In the genomic region with DNA sequence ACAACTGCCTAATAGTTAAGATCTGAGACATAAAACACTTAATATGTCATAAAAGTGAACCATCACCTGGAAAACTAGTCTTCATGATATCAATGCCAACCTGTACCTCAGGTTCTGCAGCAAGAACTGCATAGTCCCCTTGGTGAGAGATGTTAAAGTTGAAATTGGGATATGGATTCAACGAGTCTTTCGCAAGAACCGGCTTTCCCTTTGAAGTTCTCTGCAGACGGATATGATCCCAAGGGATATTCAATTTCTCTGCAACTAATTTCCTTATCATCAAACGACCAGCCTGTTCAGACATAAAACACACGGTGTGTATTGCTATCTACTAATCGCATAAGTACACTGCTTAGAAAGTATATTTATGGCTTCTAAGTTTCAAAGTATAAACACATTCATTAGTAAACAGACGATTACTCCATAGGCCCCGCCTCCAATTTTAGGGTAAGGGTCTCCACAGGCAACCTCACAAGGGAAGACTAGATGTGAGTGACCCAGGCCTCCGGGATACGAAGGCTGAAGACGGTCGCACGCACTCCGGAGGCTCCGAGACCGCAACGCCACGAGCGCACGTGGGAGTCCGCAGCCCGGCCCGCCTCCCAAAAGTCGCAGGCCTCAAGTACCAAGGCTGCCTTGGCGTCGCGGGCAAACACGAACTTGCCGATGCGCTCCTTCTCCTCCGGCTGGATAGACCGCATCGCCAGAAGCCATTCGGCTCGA, we compare ENCODE assay signal across 7 mouse cellular contexts. TPM values are rescaled to one million over a fixed set of nuclear protein-coding genes. Genes with fewer than 3 reads are reported as not detected.
DNase-seq lines count a peak whose midpoint lies in the region; ATAC-seq lines count a peak whose summit lies in the region.

No protein-coding gene starts in this region.

- H3K4me3 ChIP-seq in lung, embryonic 16.5 days (ENCODE audit: low read length): peak overlapping the region; percentile 83
- H3K4me3 ChIP-seq in embryonic facial prominence, embryonic 12.5 days: peak overlapping the region; percentile 71
- peak overlapping the region; percentile 62 for H3K4me3 ChIP-seq in intestine, embryonic 15.5 days (replicated peaks)

- H3K27me3 ChIP-seq in lung, embryonic 16.5 days (ENCODE audit: control insufficient read depth, insufficient read depth, low read depth, low read length): no peaks in the 10 kb centered on the region
- H3K27me3 ChIP-seq in embryonic facial prominence, embryonic 12.5 days: no peaks in the 10 kb centered on the region
- H3K27me3 ChIP-seq in intestine, embryonic 15.5 days (replicated peaks): no peaks in the 10 kb centered on the region

- H3K36me3 ChIP-seq in lung, embryonic 16.5 days (ENCODE audit: control insufficient read depth, insufficient read depth, low read length): no peaks in the 10 kb centered on the region
- no peaks in the 10 kb centered on the region for H3K36me3 ChIP-seq in embryonic facial prominence, embryonic 12.5 days
- H3K36me3 ChIP-seq in intestine, embryonic 15.5 days: no peaks in the 10 kb centered on the region

- no peak for DNase-seq in lung, postnatal 10 days
- no peak for DNase-seq in left cerebral cortex, postnatal 14 days (ENCODE audit: low spot score in 2 of 2)
- no peak for DNase-seq in ovary, postnatal 10 days (ENCODE audit: low spot score)

- H3K9ac ChIP-seq in lung, embryonic 16.5 days (ENCODE audit: low read length): peak overlapping the region; percentile 82
- peak overlapping the region; percentile 75 for H3K9ac ChIP-seq in embryonic facial prominence, embryonic 12.5 days
- H3K9ac ChIP-seq in intestine, embryonic 15.5 days: peak overlapping the region; percentile 59

- no peaks in the 10 kb centered on the region for H3K9me3 ChIP-seq in lung, embryonic 16.5 days (ENCODE audit: control insufficient read depth, low read length)
- H3K9me3 ChIP-seq in embryonic facial prominence, embryonic 12.5 days: no peaks in the 10 kb centered on the region
- no peaks in the 10 kb centered on the region for H3K9me3 ChIP-seq in intestine, embryonic 15.5 days

- peak; percentile 51; the same call in 1 of the 2 replicates for ATAC-seq in lung, embryonic 16.5 days (ENCODE audit: low read depth)
- peak; percentile 43 for ATAC-seq in embryonic facial prominence, embryonic 12.5 days (ENCODE audit: insufficient number of reproducible peaks, insufficient read depth, low FRiP score, low TSS enrichment)
- peak; percentile 66 for ATAC-seq in intestine, embryonic 15.5 days
- ATAC-seq in monocyte, adult 5-6 weeks (replicated peaks; ENCODE audit: insufficient number of reproducible peaks, low FRiP score, low TSS enrichment, poor library complexity, severe bottlenecking): peak; percentile 20

- under 1% methylated on average over 36 of the region's 36 CpGs for WGBS in lung, embryonic 16.5 days
- WGBS in embryonic facial prominence, embryonic 12.5 days: under 1% methylated on average over 36 of the region's 36 CpGs
- WGBS in intestine, embryonic 15.5 days: under 1% methylated on average over 36 of the region's 36 CpGs

- peaks cover 9% of the 10 kb centered on the region for H3K4me1 ChIP-seq in lung, embryonic 16.5 days (replicated peaks; ENCODE audit: control insufficient read depth, insufficient read depth, low read length)
- peaks cover 9% of the 10 kb centered on the region for H3K4me1 ChIP-seq in embryonic facial prominence, embryonic 12.5 days
- H3K4me1 ChIP-seq in intestine, embryonic 15.5 days (replicated peaks): no peaks in the 10 kb centered on the region; the same call in 1 of the 2 replicates

- intact Hi-C loops in left cerebral cortex, postnatal 14 days (cut with DNase I): loop anchor here (5.0 to 10.0 kb wide), 3 partner anchors 69 to 906 kb away; partner anchors contain the start of genes Cwf19l2, Gucy1a2 and Msantd4

- H3K4me2 ChIP-seq in lung, embryonic 16.5 days (ENCODE audit: low read depth, low read length): peak overlapping the region; percentile 78
- H3K4me2 ChIP-seq in embryonic facial prominence, embryonic 12.5 days (replicated peaks): peak overlapping the region; percentile 71
- peak overlapping the region; percentile 66 for H3K4me2 ChIP-seq in intestine, embryonic 15.5 days (replicated peaks)

- peak overlapping the region; percentile 70 for H3K27ac ChIP-seq in lung, embryonic 16.5 days (ENCODE audit: low read length)
- peak overlapping the region; percentile 77 for H3K27ac ChIP-seq in embryonic facial prominence, embryonic 12.5 days
- peak overlapping the region; percentile 72 for H3K27ac ChIP-seq in intestine, embryonic 15.5 days

RNA-seq across cellular contexts. Expression of gene Aasdhppt, which starts 0.5 kb away (rescaled TPM):
- 26.2 and 32.9 TPM in 2 replicates for polyA plus RNA-seq in lung, embryonic 16.5 days (2015; fragmentation: Nextera tagmentation; extraction: Ambion mirVana)
- 37.5 and 40.0 TPM in 2 replicates for polyA plus RNA-seq in embryonic facial prominence, embryonic 12.5 days (2016; fragmentation: Nextera tagmentation; extraction: Ambion mirVana)
- polyA plus RNA-seq in intestine, embryonic 15.5 days (2015; fragmentation: Nextera tagmentation; extraction: Ambion mirVana): 27.9 and 34.1 TPM in 2 replicates
- total RNA-seq in monocyte, adult 5-6 weeks (2017): 8.2 to 14.9 TPM (median 11.2 TPM) in 3 replicates
- total RNA-seq in left cerebral cortex, postnatal 14 days (2021): 10 to 100 TPM; 23.5 to 24.9 TPM

RNA-seq across cellular contexts. Expression of gene Kbtbd3, which starts 0.8 kb away (rescaled TPM):
- 7.4 and 7.5 TPM in 2 replicates for polyA plus RNA-seq in lung, embryonic 16.5 days (2015; fragmentation: Nextera tagmentation; extraction: Ambion mirVana)
- polyA plus RNA-seq in embryonic facial prominence, embryonic 12.5 days (2016; fragmentation: Nextera tagmentation; extraction: Ambion mirVana): 6.7 and 7.8 TPM in 2 replicates
- polyA plus RNA-seq in intestine, embryonic 15.5 days (2015; fragmentation: Nextera tagmentation; extraction: Ambion mirVana): 5.1 and 5.9 TPM in 2 replicates
- 4.4 to 5.4 TPM (median 5.2 TPM) in 3 replicates for total RNA-seq in monocyte, adult 5-6 weeks (2017)
- 10 to 100 TPM in 1 of 2 experiments, 1 to 10 TPM in 1; 9.7 to 10.1 TPM for total RNA-seq in left cerebral cortex, postnatal 14 days (2021)
